Mouse (Mus musculus): ENCODE results near the gene Olfr1323.

Gene Olfr1323

DNA sequence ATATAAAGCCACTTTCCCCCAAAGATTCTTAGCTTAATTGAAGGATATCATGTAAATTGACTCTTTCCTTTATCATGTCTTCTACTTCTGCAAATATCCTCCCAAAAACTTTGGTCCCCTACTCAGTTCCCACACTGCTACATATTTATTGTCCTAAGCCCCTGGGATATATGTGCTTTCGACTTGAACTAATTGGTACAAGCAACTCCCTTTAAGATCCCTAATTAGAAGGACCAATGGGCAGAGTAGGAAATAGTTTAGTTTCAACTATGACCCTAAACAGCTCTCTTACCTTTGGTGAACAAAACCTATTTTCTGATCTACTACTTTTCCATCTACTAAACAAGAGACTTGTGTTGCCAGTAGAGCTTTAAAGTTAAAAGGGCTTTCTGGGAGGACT lies at the start of gene Olfr1323:
Gene Olfr1323 (minus strand): TSS at position 101 of the 400 bp plus-strand sequence.
- no peak for DNase-seq (ENCODE audit: low spot score)

DNA sequence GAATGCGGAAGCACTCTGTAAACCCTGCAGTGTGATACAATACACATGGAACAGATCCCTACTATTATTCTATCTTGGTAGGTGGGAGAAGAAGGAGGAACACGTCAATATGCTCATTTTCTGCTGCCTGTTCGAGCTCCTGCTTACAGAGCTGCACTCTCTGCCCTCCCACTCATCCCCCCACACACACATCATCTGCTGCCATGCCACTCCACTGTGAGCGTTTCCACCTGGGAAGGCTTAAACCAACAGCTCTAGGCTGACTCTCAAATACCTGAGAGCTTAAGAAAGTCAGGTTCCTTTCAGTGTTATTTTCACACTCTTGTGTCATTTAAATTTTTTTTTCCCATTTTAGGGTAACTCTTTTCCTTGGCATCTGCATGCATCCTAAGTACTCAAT lies 6.9 kb downstream of the Olfr1323 start:
- DNase-seq (ENCODE audit: low spot score) = no peak

Data from urinary bladder, postnatal 10 days (tissue).